Mouse (Mus musculus): ENCODE measurements around the gene Fam240a. TPM values are rescaled to one million over a fixed set of nuclear protein-coding genes. Genes with fewer than 3 reads are reported as not detected.
A peak's percentile ranks its signal among the peaks of the same experiment; 100 is the strongest.

Gene Fam240a
- polyA plus RNA-seq, 1 experiment from 2014 or later: not detected

GRCm38 (mm10) chr9:110890026-110890783, 26.5 kb downstream of the Fam240a start:
- Histone ChIP-seq H3K9ac (no peak overlapping the region), H3K36me3 (replicated peaks; ENCODE audit: control insufficient read depth, insufficient read depth) (no peaks in the 10 kb centered on the region), H3K4me2 (replicated peaks) (no peak overlapping the region), H3K27me3 (ENCODE audit: control insufficient read depth, insufficient read depth, low read length) (no peaks in the 10 kb centered on the region), H3K4me3 (replicated peaks; ENCODE audit: low read length) (no peak overlapping the region), H3K4me1 (replicated peaks; ENCODE audit: control insufficient read depth, insufficient read depth, low read length) (no peaks in the 10 kb centered on the region), H3K9me3 (ENCODE audit: control insufficient read depth, low read length) (no peaks in the 10 kb centered on the region), H3K27ac (no peak overlapping the region)
- ATAC-seq (ENCODE audit: low FRiP score) (no peak), DNase-seq (ENCODE audit: low spot score) (no peak)
- WGBS: 12% methylated on average over 20 of the region's 21 CpGs

- no peaks in the 10 kb centered on the region for H3K9me3 ChIP-seq (ENCODE audit: control insufficient read depth, low read length)
- no peaks in the 10 kb centered on the region for H3K27me3 ChIP-seq (ENCODE audit: control insufficient read depth, insufficient read depth, low read length)
- DNase-seq (ENCODE audit: low spot score) (no peak), ATAC-seq (ENCODE audit: low FRiP score) (no peak)
- no peak overlapping the region for H3K9ac ChIP-seq
- no peak overlapping the region for H3K4me3 ChIP-seq (replicated peaks; ENCODE audit: low read length)
- 94% methylated on average over 14 of the region's 14 CpGs for WGBS
- no peak overlapping the region for H3K4me2 ChIP-seq (replicated peaks)
- no peaks in the 10 kb centered on the region for H3K4me1 ChIP-seq (replicated peaks; ENCODE audit: control insufficient read depth, insufficient read depth, low read length)
- H3K36me3 ChIP-seq (replicated peaks; ENCODE audit: control insufficient read depth, insufficient read depth): no peaks in the 10 kb centered on the region
- H3K27ac ChIP-seq: no peak overlapping the region
Observed at GRCm38 (mm10) chr9:110888935-110889334, 27.7 kb downstream of the Fam240a start.

GRCm38 (mm10) chr9:110887388-110888303, 29.0 kb downstream of the Fam240a start:
- no peak for ATAC-seq (ENCODE audit: low FRiP score)
- Histone ChIP-seq H3K27ac (no peak overlapping the region), H3K36me3 (replicated peaks; ENCODE audit: control insufficient read depth, insufficient read depth) (no peaks in the 10 kb centered on the region), H3K4me2 (replicated peaks) (no peak overlapping the region), H3K9ac (no peak overlapping the region), H3K27me3 (ENCODE audit: control insufficient read depth, insufficient read depth, low read length) (no peaks in the 10 kb centered on the region), H3K4me3 (replicated peaks; ENCODE audit: low read length) (no peak overlapping the region), H3K9me3 (ENCODE audit: control insufficient read depth, low read length) (no peaks in the 10 kb centered on the region), H3K4me1 (replicated peaks; ENCODE audit: control insufficient read depth, insufficient read depth, low read length) (no peaks in the 10 kb centered on the region)
- WGBS: 65% methylated on average over 9 of the region's 9 CpGs
- no peak for DNase-seq (ENCODE audit: low spot score)

GRCm38 (mm10) chr9:110881953-110882352, 34.7 kb downstream of the Fam240a start:
- Histone ChIP-seq H3K4me2 (replicated peaks) (no peak overlapping the region), H3K27ac (no peak overlapping the region), H3K9ac (no peak overlapping the region), H3K4me3 (replicated peaks; ENCODE audit: low read length) (no peak overlapping the region), H3K4me1 (replicated peaks; ENCODE audit: control insufficient read depth, insufficient read depth, low read length) (0 out of 2 replicates have a peak, but pooled peaks cover 12% of the 10 kb centered on the region), H3K27me3 (ENCODE audit: control insufficient read depth, insufficient read depth, low read length) (peaks cover 33% of the 10 kb centered on the region), H3K9me3 (ENCODE audit: control insufficient read depth, low read length) (no peaks in the 10 kb centered on the region), H3K36me3 (replicated peaks; ENCODE audit: control insufficient read depth, insufficient read depth) (no peaks in the 10 kb centered on the region)
- WGBS: 77% methylated on average over 7 of the region's 7 CpGs
- no peak for ATAC-seq (ENCODE audit: low FRiP score)
- DNase-seq (ENCODE audit: low spot score): no peak

- Histone ChIP-seq H3K27me3 (ENCODE audit: control insufficient read depth, insufficient read depth, low read length) (peaks cover 33% of the 10 kb centered on the region), H3K4me2 (replicated peaks) (peak overlapping the region; percentile 93), H3K9ac (no peak overlapping the region), H3K4me1 (replicated peaks; ENCODE audit: control insufficient read depth, insufficient read depth, low read length) (0 out of 2 replicates have a peak, but pooled peaks cover 12% of the 10 kb centered on the region), H3K36me3 (replicated peaks; ENCODE audit: control insufficient read depth, insufficient read depth) (no peaks in the 10 kb centered on the region), H3K27ac (no peak overlapping the region), H3K4me3 (replicated peaks; ENCODE audit: low read length) (peak overlapping the region; percentile 55), H3K9me3 (ENCODE audit: control insufficient read depth, low read length) (no peaks in the 10 kb centered on the region)
- 72% methylated on average over 4 of the region's 4 CpGs for WGBS
- ATAC-seq (ENCODE audit: low FRiP score): no peak
- DNase-seq (ENCODE audit: low spot score): no peak
Observed at GRCm38 (mm10) chr9:110880772-110881171, 35.9 kb downstream of the Fam240a start.

- ATAC-seq (ENCODE audit: low FRiP score) (0 out of 2 replicates have a peak, but pooled peaks have one; percentile 24), DNase-seq (ENCODE audit: low spot score) (no peak)
- Histone ChIP-seq H3K36me3 (replicated peaks; ENCODE audit: control insufficient read depth, insufficient read depth) (no peaks in the 10 kb centered on the region), H3K27me3 (ENCODE audit: control insufficient read depth, insufficient read depth, low read length) (peaks cover 33% of the 10 kb centered on the region), H3K9me3 (ENCODE audit: control insufficient read depth, low read length) (no peaks in the 10 kb centered on the region), H3K27ac (no peak within 1 kb of the TSS), H3K4me2 (replicated peaks) (peak within 1 kb of the TSS; percentile 93), H3K9ac (peak within 1 kb of the TSS; percentile 53), H3K4me1 (replicated peaks; ENCODE audit: control insufficient read depth, insufficient read depth, low read length) (peaks cover 13% of the 10 kb centered on the region; the same call in 1 of the 2 replicates), H3K4me3 (replicated peaks; ENCODE audit: low read length) (peak within 1 kb of the TSS; percentile 55)
- under 1% methylated on average over 46 of the region's 57 CpGs for WGBS
Observed at GRCm38 (mm10) chr9:110879998-110880561, 36.6 kb downstream of the Fam240a start, which contains the start of gene Tmie. TSS of gene Tmie (minus strand) at chr9:110880113.

- Histone ChIP-seq H3K4me2 (replicated peaks) (peak within 1 kb of the TSS; percentile 93), H3K9ac (peak within 1 kb of the TSS; percentile 53), H3K27ac (no peak within 1 kb of the TSS), H3K27me3 (ENCODE audit: control insufficient read depth, insufficient read depth, low read length) (peaks cover 33% of the 10 kb centered on the region), H3K36me3 (replicated peaks; ENCODE audit: control insufficient read depth, insufficient read depth) (no peaks in the 10 kb centered on the region), H3K4me3 (replicated peaks; ENCODE audit: low read length) (peak within 1 kb of the TSS; percentile 55), H3K4me1 (replicated peaks; ENCODE audit: control insufficient read depth, insufficient read depth, low read length) (peaks cover 21% of the 10 kb centered on the region), H3K9me3 (ENCODE audit: control insufficient read depth, low read length) (no peaks in the 10 kb centered on the region)
- 15% methylated on average over 12 of the region's 12 CpGs for WGBS
- ATAC-seq (ENCODE audit: low FRiP score) (no peak), DNase-seq (ENCODE audit: low spot score) (no peak)
Observed at GRCm38 (mm10) chr9:110879191-110879920, 37.3 kb downstream of the Fam240a start, which contains the start of gene Als2cl. TSS of gene Als2cl (plus strand) at chr9:110879870.

- Histone ChIP-seq H3K27ac (no peak overlapping the region), H3K4me3 (replicated peaks; ENCODE audit: low read length) (no peak overlapping the region), H3K36me3 (replicated peaks; ENCODE audit: control insufficient read depth, insufficient read depth) (no peaks in the 10 kb centered on the region), H3K27me3 (ENCODE audit: control insufficient read depth, insufficient read depth, low read length) (peaks cover 33% of the 10 kb centered on the region), H3K4me2 (replicated peaks) (no peak overlapping the region), H3K4me1 (replicated peaks; ENCODE audit: control insufficient read depth, insufficient read depth, low read length) (peaks cover 29% of the 10 kb centered on the region), H3K9me3 (ENCODE audit: control insufficient read depth, low read length) (no peaks in the 10 kb centered on the region), H3K9ac (no peak overlapping the region)
- WGBS: 84% methylated on average over 5 of the region's 5 CpGs
- DNase-seq (ENCODE audit: low spot score) (no peak), ATAC-seq (ENCODE audit: low FRiP score) (no peak)
Observed at GRCm38 (mm10) chr9:110877888-110878287, 38.8 kb downstream of the Fam240a start.
